Mouse (Mus musculus): ENCODE measurements around the gene Ush1g. TPM values are rescaled to one million over a fixed set of nuclear protein-coding genes. Genes with fewer than 3 reads are reported as not detected.

Ush1g gene
- polyA plus RNA-seq, 1 experiment from 2014 or later, result 0.20 TPM

DNA sequence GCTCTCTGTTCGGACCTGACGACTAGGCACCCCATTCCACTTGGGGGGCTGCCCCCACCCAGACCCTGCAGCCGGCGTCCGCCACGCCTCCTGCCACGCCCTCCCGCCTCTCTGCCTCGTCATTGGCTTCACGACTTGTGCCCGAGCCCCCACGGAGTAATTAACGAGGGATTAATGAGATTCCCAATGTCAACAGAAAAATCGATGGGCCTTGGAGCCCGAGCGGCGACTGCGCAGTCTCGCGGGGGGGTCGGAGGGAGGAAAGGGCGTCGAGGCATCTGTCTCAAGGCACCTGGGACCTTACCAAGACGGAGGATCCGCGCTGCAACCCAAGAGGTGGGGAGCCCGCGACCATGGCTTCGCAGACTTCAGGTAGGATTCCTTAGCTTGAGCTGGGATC lies 12.7 kb upstream of the Ush1g start, which contains the start of gene Otop3:
Otop3 (plus strand) TSS at position 201 of the 400 bp plus-strand sequence.
- Histone ChIP-seq H3K36me3 (replicated peaks) (no peaks in the 10 kb centered on the region), H3K27me3 (peaks cover 91% of the 10 kb centered on the region), H3K27ac (replicated peaks) (no peak within 1 kb of the TSS), H3K4me3 (replicated peaks) (no peak within 1 kb of the TSS), H3K9me3 (replicated peaks) (no peaks in the 10 kb centered on the region), H3K4me1 (replicated peaks) (no peaks in the 10 kb centered on the region), H3K9ac (no peak within 1 kb of the TSS), H3K4me2 (peak within 1 kb of the TSS; percentile 27; the same call in 1 of the 2 replicates)
- no peak for ATAC-seq (ENCODE audit: insufficient read depth)
- 5% methylated on average over 29 of the region's 29 CpGs for WGBS (ENCODE audit: insufficient replicate concordance)

DNA sequence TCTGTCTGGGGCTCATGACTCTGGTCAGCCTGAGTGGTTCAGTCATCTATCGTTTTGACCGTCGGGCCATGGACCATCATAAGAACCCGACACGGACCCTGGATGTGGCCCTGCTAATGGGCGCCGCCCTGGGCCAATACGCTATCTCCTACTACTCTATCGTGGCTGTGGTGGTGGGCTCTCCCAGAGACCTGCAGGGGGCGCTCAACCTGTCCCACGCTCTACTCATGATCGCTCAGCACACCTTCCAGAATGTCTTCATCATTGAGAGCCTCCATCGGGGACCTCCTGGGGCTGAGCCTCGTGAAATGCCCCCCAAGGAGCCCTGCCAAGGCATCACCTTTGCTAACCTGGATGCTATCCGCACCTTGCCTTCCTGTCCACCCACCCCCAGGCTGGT lies 7.5 kb upstream of the Ush1g start:
- Histone ChIP-seq H3K36me3 (replicated peaks) (no peaks in the 10 kb centered on the region), H3K9me3 (replicated peaks) (no peaks in the 10 kb centered on the region), H3K27ac (replicated peaks) (no peak overlapping the region), H3K4me3 (replicated peaks) (no peak overlapping the region), H3K4me2 (no peak overlapping the region), H3K9ac (no peak overlapping the region), H3K4me1 (replicated peaks) (no peaks in the 10 kb centered on the region), H3K27me3 (peaks cover 74% of the 10 kb centered on the region)
- 54% methylated on average over 15 of the region's 15 CpGs for WGBS (ENCODE audit: insufficient replicate concordance)
- no peak for ATAC-seq (ENCODE audit: insufficient read depth)

DNA sequence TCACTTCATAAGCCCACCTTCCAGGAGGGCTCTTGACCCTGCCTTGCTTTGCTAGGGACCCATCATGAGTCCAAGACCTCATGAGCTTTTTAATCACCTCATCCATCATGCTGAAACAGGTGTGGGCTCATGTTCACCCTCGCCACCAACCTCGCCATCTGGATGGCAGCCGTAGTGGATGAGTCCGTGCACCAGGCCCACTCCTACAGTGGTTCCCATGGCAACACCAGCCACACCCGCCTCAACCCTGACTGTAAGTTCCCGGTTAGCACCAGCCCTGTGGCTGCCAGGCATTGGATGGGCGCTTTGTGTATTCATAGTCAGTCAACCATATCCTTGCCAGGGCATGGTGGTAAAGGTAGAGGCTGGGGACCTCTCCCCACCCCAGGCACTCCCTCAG lies 4.9 kb upstream of the Ush1g start:
- WGBS (ENCODE audit: insufficient replicate concordance), result 52% methylated on average over 7 of the region's 7 CpGs
- Histone ChIP-seq H3K9ac (no peak overlapping the region), H3K4me2 (no peak overlapping the region), H3K27me3 (peaks cover 74% of the 10 kb centered on the region), H3K9me3 (replicated peaks) (no peaks in the 10 kb centered on the region), H3K36me3 (replicated peaks) (no peaks in the 10 kb centered on the region), H3K4me3 (replicated peaks) (no peak overlapping the region), H3K27ac (replicated peaks) (no peak overlapping the region), H3K4me1 (replicated peaks) (peaks cover 2% of the 10 kb centered on the region; the same call in 1 of the 2 replicates)
- ATAC-seq (ENCODE audit: insufficient read depth), result no peak

DNA sequence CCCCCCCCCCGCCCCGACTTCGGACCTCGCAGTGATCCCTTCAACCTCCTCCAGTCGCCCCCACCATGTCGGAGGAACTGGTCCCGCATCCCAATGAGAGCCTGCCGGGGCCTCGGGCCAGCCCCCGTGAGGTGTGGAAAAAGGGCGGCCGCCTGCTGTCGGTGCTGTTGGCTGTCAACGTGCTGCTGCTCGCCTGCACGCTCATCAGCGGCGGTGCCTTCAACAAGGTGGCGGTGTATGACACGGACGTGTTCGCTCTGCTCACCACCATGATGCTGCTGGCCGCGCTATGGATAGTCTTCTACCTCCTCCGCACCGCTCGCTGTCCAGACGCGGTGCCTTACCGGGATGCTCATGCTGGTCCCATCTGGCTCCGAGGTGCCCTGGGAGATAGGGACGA lies 1.5 kb upstream of the Ush1g start:
- H3K9me3 ChIP-seq (replicated peaks), result no peaks in the 10 kb centered on the region
- 15% methylated on average over 32 of the region's 32 CpGs for WGBS (ENCODE audit: insufficient replicate concordance)
- ATAC-seq (ENCODE audit: insufficient read depth), result no peak
- H3K27me3 ChIP-seq, result peaks cover 82% of the 10 kb centered on the region
- no peak overlapping the region for H3K9ac ChIP-seq
- H3K4me2 ChIP-seq, result no peak overlapping the region
- no peaks in the 10 kb centered on the region for H3K36me3 ChIP-seq (replicated peaks)
- H3K27ac ChIP-seq (replicated peaks), result no peak overlapping the region
- H3K4me1 ChIP-seq (replicated peaks), result peaks cover 3% of the 10 kb centered on the region; the same call in 1 of the 2 replicates
- no peak overlapping the region for H3K4me3 ChIP-seq (replicated peaks)

DNA sequence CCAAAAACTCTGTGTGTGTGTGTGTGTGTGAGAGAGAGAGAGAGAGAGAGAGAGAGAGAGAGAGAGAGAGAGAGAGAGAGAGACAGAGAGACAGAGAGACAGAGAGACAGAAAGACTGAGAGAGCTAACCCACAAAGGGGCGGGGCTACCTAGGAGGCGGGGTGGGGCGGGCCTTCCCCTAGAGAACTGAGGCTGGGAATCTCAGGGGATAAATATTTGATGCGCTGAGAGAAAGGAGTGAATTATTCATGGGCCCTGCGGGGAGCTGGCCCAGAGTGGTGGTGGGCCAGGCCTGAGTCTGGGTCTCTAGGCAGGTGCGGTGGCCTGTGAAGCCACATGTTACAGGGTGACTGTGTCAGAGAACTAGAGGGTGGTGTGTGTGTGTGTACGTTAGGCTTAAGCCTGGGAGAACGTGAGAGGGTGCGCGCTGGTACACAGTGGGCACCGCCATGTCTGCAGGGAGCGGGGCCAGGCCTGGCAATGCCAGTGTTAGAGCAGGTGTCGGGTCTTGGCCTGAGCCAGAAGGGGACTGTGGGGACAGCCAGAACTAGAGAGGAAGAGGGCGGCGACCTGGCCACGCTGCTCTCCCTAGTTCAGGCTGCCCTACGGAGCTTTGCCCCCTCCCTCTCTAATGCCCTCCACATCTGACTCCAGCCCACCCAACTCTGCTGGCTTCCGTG lies 2.0 kb downstream of the Ush1g start:
- no peak for ATAC-seq (ENCODE audit: insufficient read depth)
- no peak overlapping the region for H3K4me3 ChIP-seq (replicated peaks)
- H3K27me3 ChIP-seq, result peaks cover 100% of the 10 kb centered on the region
- no peaks in the 10 kb centered on the region for H3K9me3 ChIP-seq (replicated peaks)
- H3K27ac ChIP-seq (replicated peaks), result no peak overlapping the region
- H3K4me2 ChIP-seq, result no peak overlapping the region
- H3K36me3 ChIP-seq (replicated peaks), result no peaks in the 10 kb centered on the region
- peaks cover 3% of the 10 kb centered on the region; the same call in 1 of the 2 replicates for H3K4me1 ChIP-seq (replicated peaks)
- WGBS (ENCODE audit: insufficient replicate concordance), result 7% methylated on average over 18 of the region's 18 CpGs
- no peak overlapping the region for H3K9ac ChIP-seq

DNA sequence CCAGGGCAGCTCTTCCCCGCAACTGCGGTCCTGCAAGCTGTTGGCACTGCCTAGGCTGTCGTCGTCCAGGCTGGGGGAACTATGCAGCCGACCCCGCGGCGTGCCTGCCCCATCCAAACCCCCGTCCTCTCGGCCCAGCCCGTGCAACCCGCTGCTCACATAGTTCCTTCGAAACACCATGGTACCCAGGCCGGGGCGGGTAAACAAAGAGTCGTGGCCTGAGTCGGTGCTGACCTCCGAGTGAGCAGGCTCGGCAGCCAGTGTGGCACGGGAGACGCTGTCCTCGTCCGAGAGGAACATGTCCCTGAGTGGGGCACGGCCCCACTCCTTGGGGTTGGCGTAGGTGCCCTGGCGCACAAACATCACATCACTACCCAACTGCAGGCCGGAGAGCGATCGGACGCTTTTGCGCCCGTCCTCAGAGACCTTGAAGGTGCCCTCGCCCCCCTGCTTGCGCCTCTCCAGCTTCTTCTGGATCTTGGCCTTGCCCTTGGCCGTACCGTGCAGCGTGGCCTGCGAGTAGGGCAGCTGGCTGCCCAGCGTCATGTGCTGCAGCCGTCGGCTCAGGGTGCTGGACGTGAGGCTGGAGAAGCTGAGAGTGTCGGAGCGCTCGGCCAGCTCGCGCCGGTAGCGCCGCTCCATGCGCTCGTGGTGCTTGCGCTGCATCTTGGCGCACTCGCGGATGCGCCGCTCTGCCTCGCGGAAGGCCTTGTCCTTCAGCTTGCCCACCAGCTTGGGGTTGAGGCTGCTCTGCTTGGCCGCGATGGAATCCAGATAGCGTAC lies 3.4 kb downstream of the Ush1g start:
- Histone ChIP-seq H3K27ac (replicated peaks) (no peak overlapping the region), H3K4me2 (no peak overlapping the region), H3K36me3 (replicated peaks) (no peaks in the 10 kb centered on the region), H3K9me3 (replicated peaks) (no peaks in the 10 kb centered on the region), H3K4me3 (replicated peaks) (no peak overlapping the region), H3K9ac (no peak overlapping the region), H3K4me1 (replicated peaks) (peaks cover 3% of the 10 kb centered on the region; the same call in 1 of the 2 replicates), H3K27me3 (peaks cover 95% of the 10 kb centered on the region)
- no peak for ATAC-seq (ENCODE audit: insufficient read depth)
- WGBS (ENCODE audit: insufficient replicate concordance), result 11% methylated on average over 63 of the region's 63 CpGs

DNA sequence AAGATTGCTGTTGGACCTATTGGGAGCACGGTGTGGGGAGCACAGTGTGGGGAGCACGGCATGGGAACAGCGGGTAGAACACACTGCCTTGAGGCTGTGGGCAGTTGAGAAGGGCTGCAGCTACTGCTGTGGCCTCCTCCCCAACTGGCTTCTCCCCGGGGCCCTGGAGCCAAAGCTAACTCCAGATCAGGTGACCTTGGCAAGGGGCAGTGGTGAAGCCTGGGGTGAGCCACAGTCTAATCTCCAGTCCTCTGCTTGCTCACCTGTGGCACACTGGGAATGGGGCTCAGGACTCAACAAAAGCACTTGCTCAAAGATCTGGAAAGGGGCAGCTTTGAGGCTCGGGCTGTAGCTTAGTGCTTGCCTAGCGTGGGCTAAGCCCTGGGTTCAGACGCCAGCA lies 4.6 kb downstream of the Ush1g start:
- peaks cover 3% of the 10 kb centered on the region; the same call in 1 of the 2 replicates for H3K4me1 ChIP-seq (replicated peaks)
- H3K36me3 ChIP-seq (replicated peaks), result no peaks in the 10 kb centered on the region
- no peak overlapping the region for H3K4me3 ChIP-seq (replicated peaks)
- H3K9ac ChIP-seq, result no peak overlapping the region
- no peak overlapping the region for H3K27ac ChIP-seq (replicated peaks)
- WGBS (ENCODE audit: insufficient replicate concordance), result 52% methylated on average over 7 of the region's 7 CpGs
- peaks cover 92% of the 10 kb centered on the region for H3K27me3 ChIP-seq
- no peaks in the 10 kb centered on the region for H3K9me3 ChIP-seq (replicated peaks)
- no peak for ATAC-seq (ENCODE audit: insufficient read depth)
- no peak overlapping the region for H3K4me2 ChIP-seq

DNA sequence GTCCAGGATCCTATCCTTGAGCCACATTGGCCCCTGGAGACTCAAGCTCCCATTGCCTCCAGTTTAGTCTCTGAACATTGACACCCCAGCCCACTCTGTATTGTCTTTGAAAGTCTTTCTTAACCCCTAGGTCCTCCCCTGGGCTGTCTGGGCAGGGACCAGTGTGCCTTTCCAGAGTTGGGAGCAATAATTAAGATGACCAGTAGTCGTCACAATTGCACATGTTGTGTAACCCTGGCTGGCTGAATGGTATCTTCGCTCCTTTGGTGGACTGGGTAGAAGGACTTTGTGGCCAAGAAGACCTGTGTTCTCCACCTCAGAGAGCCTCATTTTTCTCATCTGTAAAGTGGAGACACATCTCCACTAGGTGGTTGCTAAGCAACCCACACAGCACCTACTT lies 7.6 kb downstream of the Ush1g start:
- no peak overlapping the region for H3K9ac ChIP-seq
- no peak overlapping the region for H3K4me2 ChIP-seq
- no peak for ATAC-seq (ENCODE audit: insufficient read depth)
- peaks cover 63% of the 10 kb centered on the region for H3K27me3 ChIP-seq
- no peaks in the 10 kb centered on the region for H3K4me1 ChIP-seq (replicated peaks)
- no peak overlapping the region for H3K27ac ChIP-seq (replicated peaks)
- no peaks in the 10 kb centered on the region for H3K36me3 ChIP-seq (replicated peaks)
- no peaks in the 10 kb centered on the region for H3K9me3 ChIP-seq (replicated peaks)
- H3K4me3 ChIP-seq (replicated peaks), result no peak overlapping the region
- 21% methylated on average over 2 of the region's 2 CpGs for WGBS (ENCODE audit: insufficient replicate concordance)

DNA sequence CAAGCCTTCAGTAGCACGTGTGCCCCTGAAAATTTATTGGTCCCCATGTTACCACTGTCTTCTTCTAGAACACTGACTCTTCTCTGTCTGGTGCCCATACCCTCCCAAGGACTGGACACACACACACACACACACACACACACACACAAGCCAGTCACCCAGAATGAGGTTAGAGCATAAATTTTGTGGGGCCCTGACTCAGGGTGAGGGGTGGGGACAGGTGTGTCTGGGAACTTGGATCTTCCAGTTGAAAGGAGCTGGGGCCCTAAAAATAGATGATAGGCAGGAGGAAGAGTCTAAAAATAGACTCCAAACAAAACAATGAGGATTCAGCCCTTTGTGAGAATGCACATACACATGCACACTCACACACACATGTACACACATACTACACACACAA lies 13.1 kb downstream of the Ush1g start:
- H3K9ac ChIP-seq, result no peak overlapping the region
- no peaks in the 10 kb centered on the region for H3K9me3 ChIP-seq (replicated peaks)
- H3K36me3 ChIP-seq (replicated peaks), result no peaks in the 10 kb centered on the region
- peaks cover 23% of the 10 kb centered on the region for H3K27me3 ChIP-seq
- H3K4me1 ChIP-seq (replicated peaks), result no peaks in the 10 kb centered on the region
- no peak overlapping the region for H3K4me3 ChIP-seq (replicated peaks)
- 47% methylated on average over 1 of the region's 1 CpGs for WGBS (ENCODE audit: insufficient replicate concordance)
- H3K4me2 ChIP-seq, result no peak overlapping the region
- no peak overlapping the region for H3K27ac ChIP-seq (replicated peaks)
- no peak for ATAC-seq (ENCODE audit: insufficient read depth)

DNA sequence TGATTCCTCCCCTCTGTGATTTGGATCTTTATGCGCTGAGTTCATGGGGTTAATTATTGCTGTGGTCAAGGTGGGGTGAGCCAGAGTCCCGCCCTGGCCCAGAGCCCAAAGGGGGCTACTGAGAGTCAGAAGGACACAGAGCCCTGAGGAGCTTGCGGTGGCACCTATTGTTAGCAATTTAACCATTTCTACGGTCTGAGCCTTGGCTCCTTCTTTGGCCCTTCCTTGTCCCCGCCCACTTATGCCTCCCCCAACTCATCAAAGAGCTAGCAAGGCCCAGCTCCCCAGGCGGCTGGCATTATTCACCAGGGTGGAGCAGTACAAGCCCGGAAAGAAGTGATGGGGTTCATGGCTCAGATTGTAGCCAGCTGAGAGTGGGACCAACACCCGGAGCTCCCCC lies 15.0 kb downstream of the Ush1g start, which contains the start of gene Otop2:
Otop2 (plus strand) TSS at position 301 of the 400 bp plus-strand sequence.
- no peak within 1 kb of the TSS for H3K27ac ChIP-seq (replicated peaks)
- H3K36me3 ChIP-seq (replicated peaks), result no peaks in the 10 kb centered on the region
- peaks cover 13% of the 10 kb centered on the region; the same call in 1 of the 2 replicates for H3K27me3 ChIP-seq
- H3K9ac ChIP-seq, result no peak within 1 kb of the TSS
- no peak within 1 kb of the TSS for H3K4me3 ChIP-seq (replicated peaks)
- H3K9me3 ChIP-seq (replicated peaks), result no peaks in the 10 kb centered on the region
- WGBS (ENCODE audit: insufficient replicate concordance), result 40% methylated on average over 8 of the region's 8 CpGs
- no peak within 1 kb of the TSS for H3K4me2 ChIP-seq
- no peaks in the 10 kb centered on the region for H3K4me1 ChIP-seq (replicated peaks)
- no peak for ATAC-seq (ENCODE audit: insufficient read depth)

DNA sequence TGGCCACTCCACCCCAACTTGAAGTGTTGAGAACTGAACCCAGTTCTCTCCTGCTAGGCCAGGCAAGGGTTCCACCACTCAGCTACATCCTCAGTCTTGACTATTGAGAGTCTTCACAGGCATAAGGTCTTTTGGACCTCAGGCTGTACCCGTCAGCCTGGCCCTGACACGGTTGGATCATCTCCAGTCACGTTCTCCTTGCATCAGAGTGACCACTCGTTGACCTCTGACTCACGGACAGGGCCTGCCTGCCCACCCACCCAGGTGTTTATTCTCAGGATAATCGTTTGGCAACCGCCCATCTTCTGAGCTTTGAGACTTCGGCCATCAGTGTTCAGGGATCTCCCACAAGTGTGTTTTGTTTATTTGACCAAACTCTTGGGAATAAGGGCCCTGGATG lies 18.7 kb downstream of the Ush1g start:
- no peak overlapping the region for H3K9ac ChIP-seq
- H3K4me3 ChIP-seq (replicated peaks), result no peak overlapping the region
- WGBS (ENCODE audit: insufficient replicate concordance), result 50% methylated on average over 8 of the region's 8 CpGs
- no peak overlapping the region for H3K27ac ChIP-seq (replicated peaks)
- H3K9me3 ChIP-seq (replicated peaks), result no peaks in the 10 kb centered on the region
- peaks cover 20% of the 10 kb centered on the region for H3K27me3 ChIP-seq
- H3K4me1 ChIP-seq (replicated peaks), result no peaks in the 10 kb centered on the region
- no peak for ATAC-seq (ENCODE audit: insufficient read depth)
- no peak overlapping the region for H3K4me2 ChIP-seq
- H3K36me3 ChIP-seq (replicated peaks), result no peaks in the 10 kb centered on the region

Data from liver, embryonic 15.5 days (tissue).